Comparison of ENCODE assay signal across 22 mouse cellular contexts in the genomic region with DNA sequence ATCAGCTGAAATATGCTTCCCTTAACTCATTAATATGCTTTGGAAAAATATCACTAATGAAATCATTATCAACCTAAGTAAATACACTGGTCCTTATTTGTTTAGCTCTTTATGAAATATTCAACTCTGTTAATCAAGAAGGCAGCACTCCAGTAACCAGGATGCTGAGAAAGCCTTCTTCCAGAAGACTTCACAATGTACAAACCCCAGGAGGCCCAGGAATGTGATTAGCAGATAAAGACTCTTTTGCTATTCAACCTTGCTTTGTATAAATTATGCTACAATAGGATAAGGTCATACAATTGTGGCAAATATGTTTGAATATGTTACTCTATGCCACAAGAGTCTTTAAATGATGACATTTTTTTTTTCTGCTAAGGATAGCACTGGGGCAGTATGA.
DNase-seq lines count a peak whose midpoint lies in the region; ATAC-seq and TF ChIP-seq lines count a peak whose summit lies in the region.
"Had no signal": no experiment of that assay in that cellular context is flagged by ENCODE, and none has a peak within 500 bp of the region (broad histone marks: within the 10 kb centered on the region; RNA-seq: fewer than 3 reads in every experiment).

No protein-coding gene starts in this region.

- no peak for TF ChIP-seq EP300 in stomach, postnatal 0 days (optimal IDR thresholded peaks at IDR 0.05)

- no peak for ATAC-seq in hindbrain, embryonic 11.5 days (ENCODE audit: low FRiP score)
- ATAC-seq in hindbrain, embryonic 16.5 days = no peak
- peak; percentile 45; the same call in 1 of the 2 replicates for ATAC-seq in midbrain, embryonic 13.5 days
- ATAC-seq in midbrain, embryonic 16.5 days = no peak
- no peak for ATAC-seq in stomach, postnatal 0 days (ENCODE audit: low FRiP score, low TSS enrichment)
- ATAC-seq: forebrain, postnatal 0 days; intestine, postnatal 0 days had no signal

- peak; percentile 23 to 33 for DNase-seq in cerebellum, postnatal 10 days
- no peak for DNase-seq in cerebellum, postnatal 36 days
- DNase-seq in hindbrain, embryonic 11.5 days (ENCODE audit: low spot score) = peak; percentile 8
- DNase-seq in retina, postnatal 1 day = peak; percentile 35
- DNase-seq in stomach, postnatal 0 days (ENCODE audit: low spot score) = no peak
- DNase-seq: adrenal gland, postnatal 10 days; adrenal gland, postnatal 36 days; cerebellum, adult 11 months; cerebellum, adult 2 months; cerebellum, adult 9-11 months; forebrain, postnatal 0 days; gastrocnemius, adult 2 months; gastrocnemius, postnatal 14 days; heart, adult 11 months had no signal

- H3K4me1 ChIP-seq in hindbrain, embryonic 11.5 days (replicated peaks; ENCODE audit: control insufficient read depth, insufficient read depth, low read length) = no peaks in the 10 kb centered on the region
- no peaks in the 10 kb centered on the region for H3K4me1 ChIP-seq in hindbrain, embryonic 16.5 days (ENCODE audit: control insufficient read depth, insufficient read depth, low read depth, low read length)
- H3K4me1 ChIP-seq in midbrain, embryonic 13.5 days (replicated peaks) = peaks cover 3% of the 10 kb centered on the region; the same call in 1 of the 2 replicates
- H3K4me1 ChIP-seq in midbrain, embryonic 16.5 days (ENCODE audit: control insufficient read depth, insufficient read depth, low read length) = no peaks in the 10 kb centered on the region
- no peaks in the 10 kb centered on the region for H3K4me1 ChIP-seq in stomach, postnatal 0 days (replicated peaks; ENCODE audit: control insufficient read depth, insufficient read depth)
- H3K4me1 ChIP-seq: embryonic facial prominence, embryonic 12.5 days; forebrain, embryonic 12.5 days had no signal

- H3K9me3 ChIP-seq in hindbrain, embryonic 11.5 days (ENCODE audit: control insufficient read depth, low read length) = no peaks in the 10 kb centered on the region
- no peaks in the 10 kb centered on the region for H3K9me3 ChIP-seq in hindbrain, embryonic 16.5 days (ENCODE audit: control insufficient read depth, low read length)
- no peaks in the 10 kb centered on the region for H3K9me3 ChIP-seq in midbrain, embryonic 13.5 days
- no peaks in the 10 kb centered on the region for H3K9me3 ChIP-seq in midbrain, embryonic 16.5 days (replicated peaks; ENCODE audit: control insufficient read depth, low read length, poor library complexity, severe bottlenecking)
- H3K9me3 ChIP-seq in stomach, postnatal 0 days (ENCODE audit: control insufficient read depth, low read length) = no peaks in the 10 kb centered on the region
- H3K9me3 ChIP-seq: embryonic facial prominence, embryonic 12.5 days; forebrain, embryonic 12.5 days had no signal

- no peaks in the 10 kb centered on the region for H3K36me3 ChIP-seq in hindbrain, embryonic 11.5 days (ENCODE audit: control insufficient read depth, insufficient read depth, low read length)
- H3K36me3 ChIP-seq in hindbrain, embryonic 16.5 days (ENCODE audit: control insufficient read depth, insufficient read depth, low read length) = no peaks in the 10 kb centered on the region
- no peaks in the 10 kb centered on the region for H3K36me3 ChIP-seq in midbrain, embryonic 13.5 days
- H3K36me3 ChIP-seq in midbrain, embryonic 16.5 days (ENCODE audit: control insufficient read depth, insufficient read depth, low read length) = no peaks in the 10 kb centered on the region
- H3K36me3 ChIP-seq in stomach, postnatal 0 days (ENCODE audit: control insufficient read depth, insufficient read depth, low read length) = no peaks in the 10 kb centered on the region
- H3K36me3 ChIP-seq: embryonic facial prominence, embryonic 12.5 days; forebrain, embryonic 12.5 days had no signal

- no peak overlapping the region for H3K4me3 ChIP-seq in hindbrain, embryonic 11.5 days (ENCODE audit: low read depth, low read length)
- H3K4me3 ChIP-seq in hindbrain, embryonic 16.5 days (ENCODE audit: low read length) = no peak overlapping the region
- H3K4me3 ChIP-seq in midbrain, embryonic 13.5 days (replicated peaks) = no peak overlapping the region
- no peak overlapping the region for H3K4me3 ChIP-seq in midbrain, embryonic 16.5 days (ENCODE audit: low read depth, low read length)
- H3K4me3 ChIP-seq in stomach, postnatal 0 days (ENCODE audit: low read depth, low read length) = no peak overlapping the region
- H3K4me3 ChIP-seq: embryonic facial prominence, embryonic 12.5 days; erythroblast, embryonic 14.5 days; forebrain, embryonic 12.5 days; gastrocnemius, adult 2 months had no signal

- H3K27me3 ChIP-seq in hindbrain, embryonic 11.5 days (ENCODE audit: control insufficient read depth, insufficient read depth, low read length) = no peaks in the 10 kb centered on the region
- no peaks in the 10 kb centered on the region for H3K27me3 ChIP-seq in hindbrain, embryonic 16.5 days (replicated peaks; ENCODE audit: control insufficient read depth, insufficient read depth, low read length)
- H3K27me3 ChIP-seq in midbrain, embryonic 13.5 days = no peaks in the 10 kb centered on the region
- no peaks in the 10 kb centered on the region for H3K27me3 ChIP-seq in midbrain, embryonic 16.5 days (ENCODE audit: control insufficient read depth, insufficient read depth, low read depth, low read length)
- no peaks in the 10 kb centered on the region for H3K27me3 ChIP-seq in stomach, postnatal 0 days (ENCODE audit: control insufficient read depth, insufficient read depth, low read length)
- H3K27me3 ChIP-seq: embryonic facial prominence, embryonic 12.5 days; forebrain, embryonic 12.5 days had no signal

- no peak for TF ChIP-seq CTCF in stomach, postnatal 0 days (IDR thresholded peaks at IDR 0.05; ENCODE audit: low read depth)

- no peak overlapping the region for H3K4me2 ChIP-seq in hindbrain, embryonic 11.5 days (replicated peaks; ENCODE audit: low read depth, low read length)
- no peak overlapping the region for H3K4me2 ChIP-seq in hindbrain, embryonic 16.5 days (ENCODE audit: low read length)
- H3K4me2 ChIP-seq in midbrain, embryonic 13.5 days (replicated peaks) = no peak overlapping the region
- no peak overlapping the region for H3K4me2 ChIP-seq in midbrain, embryonic 16.5 days (ENCODE audit: low read length)
- no peak overlapping the region for H3K4me2 ChIP-seq in stomach, postnatal 0 days (replicated peaks; ENCODE audit: low read depth)
- H3K4me2 ChIP-seq: embryonic facial prominence, embryonic 12.5 days; forebrain, embryonic 12.5 days; heart, embryonic 11.5 days had no signal

- no peak overlapping the region for H3K9ac ChIP-seq in hindbrain, embryonic 11.5 days (ENCODE audit: low read depth, low read length)
- no peak overlapping the region for H3K9ac ChIP-seq in hindbrain, embryonic 16.5 days (ENCODE audit: low read depth, low read length)
- no peak overlapping the region for H3K9ac ChIP-seq in midbrain, embryonic 13.5 days (replicated peaks)
- H3K9ac ChIP-seq in midbrain, embryonic 16.5 days (ENCODE audit: low read depth, low read length) = no peak overlapping the region
- H3K9ac ChIP-seq in stomach, postnatal 0 days (ENCODE audit: low read length) = no peak overlapping the region
- H3K9ac ChIP-seq: embryonic facial prominence, embryonic 12.5 days; forebrain, embryonic 12.5 days; forebrain, postnatal 0 days had no signal

- H3K27ac ChIP-seq in hindbrain, embryonic 11.5 days (ENCODE audit: low read depth, low read length) = no peak overlapping the region
- no peak overlapping the region for H3K27ac ChIP-seq in hindbrain, embryonic 16.5 days (ENCODE audit: low read depth, low read length)
- no peak overlapping the region for H3K27ac ChIP-seq in midbrain, embryonic 13.5 days
- no peak overlapping the region for H3K27ac ChIP-seq in midbrain, embryonic 16.5 days (ENCODE audit: low read length)
- H3K27ac ChIP-seq in stomach, postnatal 0 days (replicated peaks) = no peak overlapping the region
- H3K27ac ChIP-seq: embryonic facial prominence, embryonic 12.5 days; forebrain, embryonic 12.5 days; gastrocnemius, adult 2 months had no signal

Comparison
In these comparisons a context has a peak if more than half of its experiments do, and no peak if none do; other contexts are left out.
1. DNase-seq: peak in cerebellum, postnatal 10 days (2 of 2), hindbrain, embryonic 11.5 days (single experiment) and retina, postnatal 1 day (single experiment); none in cerebellum, postnatal 36 days (0 of 2) and stomach, postnatal 0 days (single experiment).